Mouse (Mus musculus): ENCODE measurements around the gene Trim47. TPM values are rescaled to one million over a fixed set of nuclear protein-coding genes. Genes with fewer than 3 reads are reported as not detected.

Gene Trim47
- 2.1 and 2.4 TPM in 2 replicates for polyA plus RNA-seq (2016; fragmentation: Nextera tagmentation; extraction: Ambion mirVana)

DNA sequence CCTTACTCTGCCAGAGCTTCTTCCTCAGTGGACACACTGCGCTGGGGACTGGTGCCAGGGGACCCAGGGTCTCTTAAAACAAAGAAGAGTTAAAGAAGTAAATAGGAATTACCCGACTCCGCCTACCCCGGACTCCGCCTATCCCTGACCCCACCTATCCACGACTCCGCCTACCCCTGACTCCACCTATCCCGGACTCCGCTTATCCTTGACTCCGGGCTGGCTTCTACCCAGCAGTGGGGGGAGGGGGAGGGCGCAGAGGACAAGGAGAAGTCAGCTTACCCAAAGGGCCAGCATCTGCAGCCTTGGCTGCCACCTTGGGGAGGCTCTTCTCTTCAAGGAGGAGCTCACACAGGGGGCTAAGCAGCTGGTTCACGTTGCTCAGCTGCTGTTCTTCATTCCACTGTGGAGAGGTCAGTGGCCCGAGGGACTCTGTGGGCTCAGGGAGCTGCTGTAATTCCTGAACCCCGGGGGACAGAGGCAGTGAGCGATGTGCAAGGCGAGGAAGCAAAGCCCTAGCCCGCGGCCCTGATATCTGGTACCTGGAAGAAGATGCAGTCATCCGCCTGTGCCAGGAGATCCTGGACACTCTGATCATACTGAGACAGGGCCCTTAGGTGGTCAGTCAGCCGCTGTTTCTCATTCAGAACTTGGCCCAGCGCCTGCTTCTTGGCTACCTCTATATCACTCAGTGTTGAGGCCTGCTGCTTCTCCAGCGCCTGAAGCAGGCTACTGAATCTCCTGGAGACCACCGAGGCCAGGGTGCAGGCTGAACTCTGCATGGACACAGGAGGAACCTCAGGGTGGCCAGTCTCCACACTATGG lies at the start of gene Trim47:
Gene Trim47 (minus strand): TSS at position 55 of the 825 bp plus-strand sequence.
- H3K4me3 ChIP-seq = peak within 1 kb of the TSS; percentile 18
- no peaks in the 10 kb centered on the region for H3K9me3 ChIP-seq
- peaks cover 29% of the 10 kb centered on the region for H3K27me3 ChIP-seq (ENCODE audit: poor library complexity, severe bottlenecking)
- peak within 1 kb of the TSS; percentile 60 for H3K27ac ChIP-seq
- peak; percentile 71 for DNase-seq (ENCODE audit: extremely low spot score, low spot score)
- H3K4me1 ChIP-seq = peaks cover 49% of the 10 kb centered on the region
- 23% methylated on average over 23 of the region's 23 CpGs for WGBS
- H3K36me3 ChIP-seq (replicated peaks) = peaks cover 25% of the 10 kb centered on the region

DNA sequence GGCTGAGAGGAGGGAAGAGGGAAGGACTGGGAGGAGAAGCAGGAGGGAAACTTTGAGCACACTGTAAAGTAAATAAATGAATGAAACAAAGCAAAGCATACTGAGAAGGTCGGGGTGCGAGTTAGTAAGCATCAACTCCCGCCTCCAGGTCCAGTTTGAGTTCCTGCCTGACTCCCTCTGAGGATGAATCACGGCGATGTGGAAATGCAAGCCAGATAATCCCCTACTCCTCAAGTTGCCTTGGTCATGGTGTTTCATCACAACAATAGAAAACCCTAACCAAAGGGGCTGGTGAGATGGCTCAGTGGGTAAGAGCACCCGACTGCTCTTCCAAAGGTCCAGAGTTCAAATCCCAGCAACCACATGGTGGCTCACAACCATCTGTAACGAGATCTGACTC lies 49.0 kb upstream of the Trim47 start:
- Histone ChIP-seq H3K4me3 (no peak overlapping the region), H3K4me1 (no peaks in the 10 kb centered on the region), H3K27ac (no peak overlapping the region), H3K27me3 (ENCODE audit: poor library complexity, severe bottlenecking) (no peaks in the 10 kb centered on the region), H3K36me3 (replicated peaks) (peaks cover 87% of the 10 kb centered on the region), H3K9me3 (no peaks in the 10 kb centered on the region)
- WGBS = 88% methylated on average over 7 of the region's 7 CpGs
- no peak for DNase-seq (ENCODE audit: extremely low spot score, low spot score)

DNA sequence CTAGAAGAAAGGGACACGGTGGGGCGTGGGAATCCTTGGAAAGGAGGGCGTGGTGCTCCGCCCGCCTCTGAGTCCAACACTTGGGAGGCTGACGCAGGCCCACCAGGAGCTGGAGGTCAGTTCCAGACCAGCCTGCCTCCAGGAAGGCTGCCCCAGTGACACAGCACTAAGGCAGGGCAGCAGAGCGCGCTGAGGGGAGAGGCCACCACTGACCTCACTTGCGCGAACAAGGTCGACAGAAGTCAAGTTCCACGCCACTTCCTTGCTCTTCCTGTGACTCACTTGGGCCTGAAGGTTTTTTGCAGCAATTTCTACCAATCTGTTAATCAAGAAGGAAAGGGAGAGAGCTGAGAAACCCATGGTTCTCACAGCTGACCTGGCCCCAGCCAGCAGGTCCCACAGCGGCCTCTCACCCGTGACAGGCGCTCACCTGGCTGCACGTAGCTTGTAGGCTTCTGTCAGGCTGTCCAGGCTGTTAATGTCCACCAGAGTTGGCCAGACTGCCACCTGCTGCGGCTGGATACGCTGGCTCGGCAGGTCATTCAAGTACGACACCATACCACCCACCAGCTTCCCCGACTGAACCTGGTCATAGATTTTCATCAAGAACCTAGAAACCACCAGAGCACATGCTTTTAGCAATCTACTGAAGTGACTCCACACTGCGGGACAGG lies 47.9 kb upstream of the Trim47 start:
- no peak overlapping the region for H3K27ac ChIP-seq
- H3K36me3 ChIP-seq (replicated peaks) = peaks cover 76% of the 10 kb centered on the region
- H3K4me1 ChIP-seq = no peaks in the 10 kb centered on the region
- no peaks in the 10 kb centered on the region for H3K9me3 ChIP-seq
- no peak overlapping the region for H3K4me3 ChIP-seq
- no peak for DNase-seq (ENCODE audit: extremely low spot score, low spot score)
- WGBS = 92% methylated on average over 22 of the region's 22 CpGs
- H3K27me3 ChIP-seq (ENCODE audit: poor library complexity, severe bottlenecking) = no peaks in the 10 kb centered on the region

DNA sequence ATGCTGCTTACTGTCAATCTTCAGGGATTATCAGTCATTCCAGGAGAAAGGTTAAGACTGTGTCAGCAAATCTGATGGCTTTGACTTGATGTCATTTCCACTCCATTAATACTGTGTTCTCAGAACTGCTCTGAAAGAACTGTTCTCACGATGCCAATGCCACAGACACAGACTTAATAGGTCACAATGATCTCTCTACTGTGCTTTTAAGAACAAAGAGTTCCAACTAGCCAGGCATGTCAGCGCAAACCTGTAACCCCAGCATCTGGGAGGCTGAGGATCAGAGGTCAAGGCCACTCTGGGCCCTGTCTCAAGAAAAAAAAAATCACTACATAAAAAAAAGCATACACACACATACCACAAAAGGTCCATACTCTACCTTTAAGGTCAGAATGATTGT lies 44.9 kb upstream of the Trim47 start:
- Histone ChIP-seq H3K27me3 (ENCODE audit: poor library complexity, severe bottlenecking) (peaks cover 6% of the 10 kb centered on the region; the same call in 1 of the 2 replicates), H3K4me3 (no peak overlapping the region), H3K27ac (no peak overlapping the region), H3K36me3 (replicated peaks) (peaks cover 48% of the 10 kb centered on the region), H3K4me1 (peaks cover 15% of the 10 kb centered on the region), H3K9me3 (no peaks in the 10 kb centered on the region)
- 90% methylated on average over 2 of the region's 2 CpGs for WGBS
- no peak for DNase-seq (ENCODE audit: extremely low spot score, low spot score)

DNA sequence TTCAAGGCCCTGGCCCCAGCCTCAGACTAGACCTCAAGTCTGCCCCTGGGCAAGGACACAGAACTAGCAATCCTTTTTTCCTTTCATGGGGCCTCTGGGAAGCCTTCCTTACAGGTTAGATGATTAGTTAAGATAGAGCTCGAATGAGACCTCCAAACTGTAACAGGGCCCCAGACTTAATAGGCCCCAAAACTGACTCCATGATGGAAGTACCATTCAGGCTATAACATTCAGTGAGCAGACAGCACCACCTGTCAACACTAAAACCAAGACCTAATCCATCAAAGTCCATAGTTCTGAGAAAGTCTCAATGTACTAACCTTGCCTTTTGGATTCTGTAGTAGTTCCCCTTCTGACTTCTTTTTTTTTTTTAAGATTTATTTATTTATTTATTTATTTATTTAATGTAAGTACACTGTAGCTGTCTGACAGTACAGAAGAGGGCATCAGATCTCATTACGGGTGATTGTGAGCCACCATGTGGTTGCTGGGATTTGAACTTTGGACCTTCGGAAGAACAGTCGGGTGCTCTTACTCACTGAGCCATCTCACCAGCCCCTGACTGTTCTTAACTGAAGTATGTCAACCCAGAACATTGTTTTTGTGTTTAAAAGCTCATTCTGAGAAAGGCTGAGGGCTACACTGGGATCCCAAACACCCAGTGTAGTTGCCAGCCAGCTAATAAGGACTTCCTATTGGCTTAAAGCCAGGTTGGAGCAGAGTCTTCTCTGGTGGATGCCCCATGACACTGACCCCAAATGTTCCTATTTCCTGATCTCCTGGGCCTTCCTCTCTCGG lies 43.2 kb upstream of the Trim47 start:
- Histone ChIP-seq H3K4me1 (peaks cover 29% of the 10 kb centered on the region), H3K27ac (no peak overlapping the region), H3K4me3 (no peak overlapping the region), H3K36me3 (replicated peaks) (peaks cover 44% of the 10 kb centered on the region), H3K9me3 (no peaks in the 10 kb centered on the region), H3K27me3 (ENCODE audit: poor library complexity, severe bottlenecking) (peaks cover 6% of the 10 kb centered on the region; the same call in 1 of the 2 replicates)
- WGBS = 87% methylated on average over 5 of the region's 5 CpGs
- no peak for DNase-seq (ENCODE audit: extremely low spot score, low spot score)

DNA sequence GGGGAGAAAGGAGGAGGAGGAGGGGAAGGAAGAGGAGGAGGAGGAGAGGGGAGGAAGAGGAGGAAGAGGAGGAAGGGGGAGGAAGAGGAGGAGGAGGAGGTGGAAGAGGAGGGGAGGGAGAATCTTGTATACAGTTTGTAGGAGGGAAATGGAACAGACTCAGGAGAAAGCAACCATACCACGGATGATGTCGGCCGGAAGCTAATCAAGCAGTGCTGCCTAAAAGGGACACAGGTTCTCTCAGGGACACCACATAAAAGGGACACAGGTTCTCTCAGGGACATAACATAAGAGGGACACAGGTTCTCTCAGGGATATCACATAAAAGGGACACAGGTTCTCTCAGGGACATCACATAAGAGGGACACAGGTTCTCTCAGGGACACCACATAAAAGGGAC lies 42.2 kb upstream of the Trim47 start:
- 86% methylated on average over 3 of the region's 3 CpGs for WGBS
- H3K27ac ChIP-seq = no peak overlapping the region
- H3K9me3 ChIP-seq = no peaks in the 10 kb centered on the region
- H3K36me3 ChIP-seq (replicated peaks) = peaks cover 44% of the 10 kb centered on the region
- H3K27me3 ChIP-seq (ENCODE audit: poor library complexity, severe bottlenecking) = peaks cover 6% of the 10 kb centered on the region; the same call in 1 of the 2 replicates
- H3K4me3 ChIP-seq = peak overlapping the region; percentile 68; the same call in 1 of the 2 replicates
- DNase-seq (ENCODE audit: extremely low spot score, low spot score) = no peak
- H3K4me1 ChIP-seq = peaks cover 29% of the 10 kb centered on the region

DNA sequence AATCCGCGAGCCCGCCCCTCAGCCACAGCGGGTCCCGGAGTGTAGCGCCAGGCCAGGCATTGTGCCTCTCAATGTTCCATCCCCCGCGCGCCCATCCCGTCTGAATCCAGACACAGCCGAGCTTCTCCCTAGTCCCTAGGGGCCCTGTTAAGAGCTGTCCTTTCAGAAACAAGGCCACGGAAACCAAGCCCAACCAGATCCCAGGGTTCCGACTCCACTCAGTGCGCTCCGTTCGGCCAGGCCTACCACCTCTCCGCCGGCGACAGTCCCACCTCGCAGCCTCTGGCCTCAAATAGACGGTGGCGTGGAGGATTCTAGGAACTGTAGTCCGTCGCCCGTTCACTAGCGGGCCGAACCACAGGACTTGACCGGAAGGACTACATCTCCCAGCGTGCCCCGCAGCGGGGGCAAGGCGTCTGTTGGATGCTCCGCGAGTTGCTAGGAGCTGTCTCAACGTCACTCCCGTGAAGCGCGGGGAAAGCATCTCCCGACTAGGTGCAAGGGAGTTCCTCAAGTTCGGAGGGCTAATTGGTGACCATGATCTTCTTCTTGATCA lies 41.0 kb upstream of the Trim47 start, which contains the start of gene Fbf1:
Gene Fbf1 (minus strand): TSS at position 283 of the 556 bp plus-strand sequence.
- H3K36me3 ChIP-seq (replicated peaks) = peaks cover 44% of the 10 kb centered on the region
- H3K9me3 ChIP-seq = no peaks in the 10 kb centered on the region
- H3K27ac ChIP-seq = peak within 1 kb of the TSS; percentile 92
- WGBS = under 1% methylated on average over 40 of the region's 40 CpGs
- H3K4me1 ChIP-seq = peaks cover 39% of the 10 kb centered on the region
- peak within 1 kb of the TSS; percentile 68 for H3K4me3 ChIP-seq
- H3K27me3 ChIP-seq (ENCODE audit: poor library complexity, severe bottlenecking) = peaks cover 6% of the 10 kb centered on the region; the same call in 1 of the 2 replicates
- peak; percentile 95 for DNase-seq (ENCODE audit: extremely low spot score, low spot score)

DNA sequence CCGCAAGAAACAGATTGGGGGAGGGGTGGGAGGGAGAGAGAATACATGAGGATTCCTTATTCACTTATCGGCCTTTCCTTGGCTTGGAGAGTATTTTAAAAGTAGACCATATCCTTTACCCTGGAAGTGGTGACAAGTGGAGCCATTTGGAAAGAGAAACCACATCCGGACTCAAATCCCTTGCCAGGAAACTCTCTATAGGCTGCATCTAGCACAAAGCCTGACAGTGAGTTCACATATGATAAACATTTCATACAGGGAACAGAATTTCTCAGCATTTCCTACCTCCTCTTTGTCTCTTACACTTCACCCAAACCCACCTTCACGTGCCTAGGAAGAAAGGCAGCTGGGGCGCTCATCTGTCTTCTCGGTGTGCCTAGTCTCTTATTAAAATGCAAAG lies 40.2 kb upstream of the Trim47 start:
- H3K36me3 ChIP-seq (replicated peaks) = peaks cover 41% of the 10 kb centered on the region
- WGBS = 21% methylated on average over 6 of the region's 6 CpGs
- peak overlapping the region; percentile 68 for H3K4me3 ChIP-seq
- peak overlapping the region; percentile 92 for H3K27ac ChIP-seq
- no peaks in the 10 kb centered on the region for H3K9me3 ChIP-seq
- no peak for DNase-seq (ENCODE audit: extremely low spot score, low spot score)
- peaks cover 6% of the 10 kb centered on the region; the same call in 1 of the 2 replicates for H3K27me3 ChIP-seq (ENCODE audit: poor library complexity, severe bottlenecking)
- H3K4me1 ChIP-seq = peaks cover 47% of the 10 kb centered on the region

DNA sequence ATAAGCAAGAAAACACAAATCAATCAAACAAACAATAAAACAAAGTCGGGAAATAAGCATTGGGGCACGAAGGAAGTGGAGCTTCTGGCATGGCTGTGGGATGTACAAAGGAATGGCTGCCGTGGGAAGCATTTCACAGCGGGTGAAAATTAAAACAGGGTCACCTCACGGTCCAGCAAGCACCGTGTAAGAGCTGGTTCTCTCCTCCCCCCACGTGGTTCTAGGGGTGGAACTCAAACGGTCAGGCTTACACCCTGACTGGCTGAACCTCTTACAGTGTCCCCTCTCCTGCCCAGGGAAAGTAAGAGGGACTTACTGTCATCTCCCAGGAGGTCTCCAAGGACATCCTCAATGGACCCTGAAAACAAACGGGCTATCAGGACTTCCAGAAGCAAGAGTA lies 36.0 kb upstream of the Trim47 start:
- Histone ChIP-seq H3K27ac (peak overlapping the region; percentile 66), H3K9me3 (no peaks in the 10 kb centered on the region), H3K27me3 (ENCODE audit: poor library complexity, severe bottlenecking) (no peaks in the 10 kb centered on the region), H3K4me3 (no peak overlapping the region), H3K36me3 (replicated peaks) (peaks cover 80% of the 10 kb centered on the region), H3K4me1 (peaks cover 47% of the 10 kb centered on the region)
- no peak for DNase-seq (ENCODE audit: extremely low spot score, low spot score)
- 45% methylated on average over 9 of the region's 9 CpGs for WGBS

DNA sequence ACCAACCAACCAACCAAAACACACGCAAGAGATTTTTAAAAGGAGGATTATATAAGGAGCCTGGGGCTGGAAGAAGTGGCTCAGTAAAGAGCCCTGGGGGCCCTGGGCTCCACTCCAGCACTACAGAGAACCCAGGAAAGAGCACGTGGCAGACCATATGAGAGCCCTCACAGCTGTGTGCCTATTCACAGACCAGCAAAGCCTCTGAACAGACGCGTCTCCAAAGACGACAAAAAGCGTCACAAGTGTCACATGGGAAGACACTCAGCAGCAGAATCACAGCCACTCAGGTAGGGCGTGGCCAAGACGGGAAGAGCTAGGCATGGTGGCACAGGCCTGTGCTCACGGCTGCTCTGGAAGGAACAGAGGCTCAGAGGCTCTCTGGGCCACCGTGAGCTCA lies 35.1 kb upstream of the Trim47 start:
- Histone ChIP-seq H3K36me3 (replicated peaks) (peaks cover 89% of the 10 kb centered on the region), H3K4me1 (peaks cover 43% of the 10 kb centered on the region), H3K4me3 (no peak overlapping the region), H3K9me3 (no peaks in the 10 kb centered on the region), H3K27me3 (ENCODE audit: poor library complexity, severe bottlenecking) (no peaks in the 10 kb centered on the region), H3K27ac (peak overlapping the region; percentile 66; the same call in 1 of the 2 replicates)
- 85% methylated on average over 10 of the region's 10 CpGs for WGBS
- DNase-seq (ENCODE audit: extremely low spot score, low spot score) = no peak

DNA sequence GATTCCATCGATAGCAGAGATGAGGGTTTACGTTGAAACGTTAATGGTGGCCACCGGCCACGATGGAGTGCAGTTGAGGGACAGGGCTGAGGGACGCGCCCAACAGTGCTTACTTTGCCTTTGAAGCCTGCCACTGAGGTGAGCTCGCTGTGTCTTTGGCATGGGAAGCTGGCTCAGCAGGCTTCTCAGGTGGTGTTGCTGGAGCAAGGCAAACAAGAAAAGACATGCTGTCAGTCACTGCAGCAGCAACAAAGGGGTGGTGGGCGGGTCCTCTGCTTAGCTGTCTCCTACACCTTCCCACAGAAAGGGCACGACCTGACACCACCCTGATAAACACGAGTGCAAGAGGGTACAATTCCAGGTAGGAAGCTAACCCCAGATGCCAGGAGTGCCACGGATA lies 34.3 kb upstream of the Trim47 start:
- H3K9me3 ChIP-seq = no peaks in the 10 kb centered on the region

DNA sequence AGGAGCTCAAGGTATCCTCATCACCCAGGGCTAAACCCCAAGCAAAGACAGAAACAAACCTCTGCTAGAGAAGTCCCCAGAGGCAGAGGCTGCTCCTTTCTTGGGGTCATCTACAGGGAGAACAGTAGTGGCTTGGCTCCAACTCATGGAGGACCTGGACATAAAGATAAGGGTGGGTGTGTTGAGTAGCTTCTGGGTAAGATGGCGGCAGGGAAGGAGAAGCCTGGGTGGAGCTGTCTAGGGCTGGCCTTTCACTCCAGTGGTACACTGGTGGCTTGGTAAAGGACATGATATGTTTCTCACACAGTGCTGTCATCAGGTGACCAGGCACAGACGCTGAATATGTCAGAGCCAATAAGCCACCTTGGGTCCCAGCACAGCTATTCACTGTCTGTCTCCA lies 23.9 kb upstream of the Trim47 start:
- no peak overlapping the region for H3K4me3 ChIP-seq
- DNase-seq (ENCODE audit: extremely low spot score, low spot score) = no peak
- H3K36me3 ChIP-seq (replicated peaks) = peaks cover 100% of the 10 kb centered on the region
- H3K4me1 ChIP-seq = peaks cover 25% of the 10 kb centered on the region
- H3K27me3 ChIP-seq (ENCODE audit: poor library complexity, severe bottlenecking) = no peaks in the 10 kb centered on the region
- no peaks in the 10 kb centered on the region for H3K9me3 ChIP-seq
- no peak overlapping the region for H3K27ac ChIP-seq
- WGBS = 90% methylated on average over 2 of the region's 2 CpGs

More for the DNA sequence above, 34.3 kb upstream of the Trim47 start:
- no peak overlapping the region for H3K27ac ChIP-seq
- WGBS = 78% methylated on average over 12 of the region's 12 CpGs
- H3K27me3 ChIP-seq (ENCODE audit: poor library complexity, severe bottlenecking) = no peaks in the 10 kb centered on the region
- DNase-seq (ENCODE audit: extremely low spot score, low spot score) = no peak
- H3K36me3 ChIP-seq (replicated peaks) = peaks cover 97% of the 10 kb centered on the region
- H3K4me1 ChIP-seq = peaks cover 34% of the 10 kb centered on the region
- H3K4me3 ChIP-seq = no peak overlapping the region

All from forebrain, embryonic 10.5 days (tissue).